Mouse (Mus musculus) c-Kit-positive CD71-positive TER-119-positive erythroid progenitor cells, embryonic 14.5 days (primary cell): Measurements from ENCODE around the gene Ugcg.

Source experiments
- DNase-seq: peaks from one replicate; pipeline ENCODE4 v3.0.0-alpha.2; 2013; ENCODE audit warnings: low spot score

The Ugcg gene

DNA sequence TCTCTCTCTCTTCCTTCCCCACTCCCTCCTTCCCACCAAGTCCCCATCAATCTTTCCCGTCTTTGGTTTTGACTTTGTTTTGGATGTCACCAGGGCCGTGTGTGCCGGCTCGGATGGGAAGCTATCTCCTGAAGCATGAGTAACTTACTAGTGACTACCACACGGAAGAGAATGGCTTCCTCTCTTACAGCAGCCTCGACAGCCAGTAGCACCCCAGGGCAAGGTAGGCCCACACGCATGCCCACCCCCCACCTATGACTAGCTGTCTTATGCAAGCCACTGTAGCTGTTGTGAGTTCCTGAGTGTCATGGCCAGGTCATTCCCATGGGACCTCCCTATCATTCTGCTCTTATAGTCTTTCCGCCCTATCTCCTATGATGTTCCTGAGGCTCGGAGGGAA lies 38.0 kb downstream of the Ugcg start:
- no peak for DNase-seq

DNA sequence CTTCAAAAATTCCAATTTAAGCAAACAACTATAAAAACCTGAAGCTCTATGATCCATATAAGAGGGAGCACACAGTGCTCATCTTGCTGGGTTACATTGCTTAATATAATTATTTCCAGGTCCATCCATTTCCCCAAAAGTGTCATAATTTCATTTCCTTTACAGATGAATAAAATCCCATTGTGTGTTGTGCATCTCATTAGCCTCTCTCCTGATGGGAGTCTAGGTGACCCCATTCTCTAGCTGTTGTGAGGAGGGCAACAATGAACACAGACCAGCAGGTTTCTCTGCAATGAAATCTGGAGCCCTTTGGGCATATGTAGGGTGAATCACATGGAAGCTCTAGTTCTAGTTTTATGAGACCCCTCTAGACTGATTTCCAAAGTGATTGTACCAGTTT lies 39.9 kb downstream of the Ugcg start:
- no peak for DNase-seq

DNA sequence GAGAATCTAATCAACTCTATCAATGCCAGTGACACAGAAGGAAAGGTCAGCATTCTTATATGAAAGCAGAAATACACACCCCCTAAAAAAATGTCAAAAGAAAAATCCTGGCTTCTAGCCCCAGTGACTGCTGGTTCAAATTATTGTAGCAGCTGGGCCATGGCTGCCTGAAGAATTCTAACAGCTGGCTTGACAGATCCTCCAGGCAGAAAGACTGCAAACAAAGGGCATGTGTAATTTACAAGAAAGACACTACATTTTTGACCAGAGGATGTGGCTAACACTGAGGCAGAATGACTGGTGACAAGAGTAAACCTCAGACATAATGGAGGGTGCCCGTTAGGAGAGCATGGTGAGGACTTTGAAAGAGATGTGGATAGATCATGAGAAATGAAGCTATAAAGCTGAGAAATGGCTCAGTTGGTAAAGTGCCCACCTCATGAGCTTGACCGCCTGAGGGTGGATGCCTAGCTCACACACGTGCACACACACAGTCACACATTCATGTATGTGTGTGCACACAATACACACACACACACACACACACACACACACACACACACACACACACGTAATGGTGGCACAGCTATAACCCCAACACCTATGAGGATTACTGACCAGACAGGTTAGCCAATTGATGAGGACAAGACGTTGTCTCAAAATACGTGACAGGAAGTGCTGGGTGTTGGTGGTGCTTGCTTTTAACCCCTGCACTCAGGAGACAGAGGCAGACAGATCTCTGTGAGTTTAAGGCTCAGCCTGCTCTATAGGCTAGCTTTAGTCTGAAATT lies 42.4 kb downstream of the Ugcg start:
- no peak for DNase-seq

DNA sequence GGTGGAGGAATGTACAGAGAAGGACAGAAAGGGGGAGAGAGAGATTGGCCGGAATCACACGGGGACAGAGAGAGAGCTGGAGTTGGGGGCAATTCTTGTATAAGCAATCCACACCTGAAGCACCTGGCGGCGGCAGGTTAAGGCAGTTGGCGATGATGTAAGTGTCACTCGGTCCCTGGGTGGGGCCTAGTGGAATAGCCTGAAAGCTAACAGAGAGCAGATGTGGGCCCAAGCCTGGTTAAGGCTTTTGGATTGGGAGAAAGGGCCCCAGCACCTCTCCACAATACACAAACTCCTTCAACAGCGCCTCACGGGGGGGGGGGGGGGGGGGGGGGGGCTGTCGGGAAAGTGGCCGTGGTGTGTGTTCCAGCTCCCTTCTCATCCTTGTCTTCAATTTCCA lies 45.0 kb downstream of the Ugcg start:
- peak; percentile 42 for DNase-seq

DNA sequence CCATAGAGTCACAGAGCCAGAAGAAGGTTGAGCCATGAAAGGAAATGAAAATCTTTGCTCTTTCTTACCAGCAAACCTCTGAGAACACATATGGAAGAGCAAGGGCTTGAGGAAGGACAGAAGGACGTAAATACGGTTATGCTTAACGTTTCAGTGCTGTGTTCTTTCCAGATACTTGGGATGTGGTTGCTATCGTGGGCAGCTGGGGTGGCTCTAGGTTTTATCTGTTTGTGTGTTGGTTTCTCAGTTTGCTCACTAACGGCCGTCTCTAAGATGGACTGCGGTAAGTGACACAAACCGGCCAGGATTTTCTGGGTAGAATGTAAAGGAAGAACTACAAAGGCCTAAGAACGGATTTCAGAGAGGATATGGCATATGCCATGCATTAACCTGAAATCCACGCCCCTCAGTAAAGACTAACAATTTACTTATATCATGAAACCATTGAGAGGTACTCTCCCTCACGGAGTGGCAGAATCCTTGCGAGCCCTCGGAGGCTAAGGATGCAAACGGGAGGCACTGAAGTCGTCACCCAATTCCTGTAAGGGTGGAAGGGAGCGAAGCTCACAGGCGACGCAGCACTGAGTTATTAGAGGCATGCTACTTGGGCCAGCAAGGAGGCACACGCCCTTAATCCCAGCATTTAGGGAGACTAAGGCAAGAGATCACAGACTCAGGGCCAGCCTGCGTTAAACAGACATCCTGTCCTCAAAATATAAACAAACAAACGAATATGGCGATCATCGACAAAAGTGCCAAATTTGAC lies 45.6 kb downstream of the Ugcg start:
- peak; percentile 62 for DNase-seq

DNA sequence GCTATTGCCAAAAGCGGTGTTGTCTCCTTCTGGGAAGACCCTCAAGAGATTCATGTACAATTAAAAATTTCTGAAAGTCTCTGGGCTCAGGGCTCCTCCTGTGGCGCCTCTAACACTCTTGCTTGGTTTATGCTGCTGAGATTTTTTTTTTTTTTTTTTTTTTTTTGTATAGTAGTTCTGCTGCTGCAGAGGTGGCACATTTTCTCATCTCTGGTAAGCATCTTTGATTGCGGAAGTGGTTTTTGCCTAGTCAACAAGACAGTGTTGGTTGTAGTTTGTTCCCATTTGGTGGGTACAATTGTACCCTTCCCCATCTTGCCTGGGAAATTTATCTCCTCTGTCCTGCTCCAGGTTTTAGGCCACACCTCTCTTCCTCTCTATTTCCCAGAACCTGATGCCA lies 47.3 kb downstream of the Ugcg start:
- DNase-seq: no peak

DNA sequence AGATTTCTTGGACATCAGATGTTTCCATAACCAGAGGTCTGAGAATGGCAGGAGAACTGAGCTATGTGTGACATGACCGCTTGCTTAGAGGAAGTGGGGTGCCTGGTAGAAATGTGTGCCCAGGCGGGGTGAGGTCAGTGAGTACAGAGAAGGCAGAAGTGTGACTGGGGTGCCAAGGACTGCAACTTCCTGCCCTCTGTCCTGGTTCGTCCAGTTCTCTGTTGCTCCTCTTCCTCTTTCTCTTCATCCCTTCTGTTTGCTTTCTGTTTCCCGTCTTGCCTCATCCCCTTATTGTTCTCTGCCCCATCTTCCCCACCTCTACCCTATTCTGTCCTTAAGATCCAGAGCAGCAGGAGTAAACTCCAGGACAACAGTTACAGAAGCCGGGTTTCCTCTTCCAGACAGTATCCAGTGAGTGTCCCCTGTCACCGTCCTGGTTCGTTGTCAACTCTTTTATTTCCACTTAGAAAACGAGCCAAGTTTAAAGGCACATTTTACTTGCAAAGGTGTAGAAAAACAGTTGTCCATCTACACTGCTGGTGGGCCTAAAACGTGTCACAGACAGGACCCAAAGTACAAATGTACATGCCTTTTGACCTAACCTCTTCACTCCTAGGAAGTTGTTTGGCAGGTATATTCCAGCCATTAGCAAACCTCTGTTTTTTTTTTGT lies 49.7 kb downstream of the Ugcg start:
- DNase-seq: no peak

DNA sequence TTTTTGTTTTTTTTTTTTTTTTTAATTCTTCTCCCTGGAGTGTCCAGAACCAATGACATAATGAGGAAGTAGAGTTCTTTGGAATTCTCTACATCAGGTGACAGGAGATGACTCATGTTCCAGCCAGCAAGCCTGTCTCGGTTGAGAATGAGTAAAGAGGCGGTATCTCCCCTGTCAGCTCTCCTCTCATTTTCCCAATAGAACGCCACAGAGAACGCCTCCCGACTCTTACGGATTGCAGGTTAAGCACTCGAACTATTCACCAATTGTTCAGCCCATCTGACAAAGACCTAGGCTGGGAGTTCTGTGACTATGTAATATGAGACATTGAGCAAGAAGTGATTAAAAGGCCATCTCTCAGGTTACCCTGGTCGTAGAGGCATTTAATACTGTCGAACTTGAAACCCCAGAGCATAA lies 50.3 kb downstream of the Ugcg start:
- DNase-seq: no peak

DNA sequence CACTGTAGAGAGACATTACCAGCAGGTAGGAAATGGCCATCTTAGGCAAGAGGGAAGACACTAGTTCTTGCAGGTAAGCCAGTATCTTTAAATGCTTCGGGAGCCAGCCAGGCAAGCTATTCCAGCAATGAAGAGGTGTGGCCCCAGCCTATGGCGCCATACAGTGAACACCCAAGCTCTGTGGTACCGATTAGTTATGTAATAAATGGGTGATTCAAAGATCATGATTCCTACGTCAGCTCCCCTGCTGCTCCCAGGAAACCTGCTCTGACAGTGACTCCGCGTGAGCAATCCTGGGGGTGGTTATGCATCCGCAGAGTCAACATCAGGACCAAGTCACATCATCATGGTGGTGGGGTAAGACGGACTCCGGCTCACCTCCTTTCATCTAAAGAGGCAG lies 51.1 kb downstream of the Ugcg start:
- DNase-seq: no peak

DNA sequence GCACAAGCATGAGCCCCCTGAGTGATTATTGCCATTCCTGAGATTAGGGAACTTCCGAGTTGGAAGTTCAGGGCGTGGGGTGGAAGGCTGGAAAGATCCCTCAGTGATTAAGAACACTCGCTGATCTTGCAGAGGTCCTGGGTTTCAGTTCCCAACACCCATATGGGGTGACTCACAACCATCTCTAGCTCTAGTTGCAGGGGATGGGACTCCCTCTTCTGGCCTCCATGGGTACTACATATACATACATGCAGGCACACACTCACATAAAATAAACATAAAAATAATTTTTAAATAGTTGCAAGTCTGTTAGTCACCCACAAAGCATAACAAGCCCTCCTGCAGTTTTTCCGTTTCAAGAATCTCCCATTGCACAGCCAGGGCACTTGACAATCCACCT lies 52.0 kb downstream of the Ugcg start:
- DNase-seq: no peak

DNA sequence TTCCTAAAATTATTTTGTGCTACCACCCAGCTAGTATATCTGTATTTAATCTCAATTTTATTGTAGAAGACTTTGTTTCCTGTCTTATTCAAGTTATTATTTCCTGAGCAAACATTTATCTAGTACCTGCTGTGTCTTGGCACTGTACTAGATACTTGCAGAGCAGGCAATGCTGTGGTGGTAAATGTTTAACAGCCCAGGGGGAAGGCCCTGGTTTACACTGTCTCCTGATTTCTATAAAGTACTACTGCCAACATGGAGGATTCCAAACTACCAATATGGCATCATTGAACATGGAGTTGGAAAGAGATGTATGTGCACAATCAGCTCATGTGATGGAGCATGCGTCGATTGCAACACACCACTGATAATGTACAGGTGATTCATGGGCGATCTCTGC lies 53.2 kb downstream of the Ugcg start:
- no peak for DNase-seq

DNA sequence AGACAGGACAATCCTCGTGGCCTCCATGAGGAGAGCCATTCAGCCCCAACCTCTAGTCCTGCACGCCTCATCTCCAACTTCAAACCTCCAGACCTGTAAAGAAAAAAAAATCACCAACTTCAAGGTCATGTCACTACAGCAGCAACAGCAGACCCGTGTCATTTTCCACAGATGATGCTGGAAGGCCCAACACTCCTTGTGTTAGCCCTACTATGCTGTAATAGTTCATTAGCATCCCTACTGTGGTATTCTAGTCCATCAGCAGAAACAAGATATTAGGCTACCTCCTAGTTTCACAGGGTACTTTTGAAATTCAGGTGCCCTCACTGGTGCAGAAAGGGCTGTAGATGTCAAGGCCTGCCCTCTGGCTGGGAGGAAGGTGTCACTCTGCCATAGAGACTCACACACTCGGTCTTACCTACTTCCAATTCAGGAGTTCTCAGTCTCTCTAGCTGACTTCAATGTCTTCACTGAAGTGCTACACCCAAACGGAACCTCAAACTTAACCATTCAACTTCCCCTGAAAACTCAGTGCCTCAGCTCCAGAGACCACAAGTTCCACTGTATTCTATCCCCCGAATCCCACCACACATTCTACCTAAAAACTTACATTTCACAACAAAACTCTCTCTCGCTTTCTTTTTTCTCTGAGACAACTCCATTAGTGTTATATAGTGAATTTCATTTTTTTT lies 54.9 kb downstream of the Ugcg start:
- DNase-seq: no peak

DNA sequence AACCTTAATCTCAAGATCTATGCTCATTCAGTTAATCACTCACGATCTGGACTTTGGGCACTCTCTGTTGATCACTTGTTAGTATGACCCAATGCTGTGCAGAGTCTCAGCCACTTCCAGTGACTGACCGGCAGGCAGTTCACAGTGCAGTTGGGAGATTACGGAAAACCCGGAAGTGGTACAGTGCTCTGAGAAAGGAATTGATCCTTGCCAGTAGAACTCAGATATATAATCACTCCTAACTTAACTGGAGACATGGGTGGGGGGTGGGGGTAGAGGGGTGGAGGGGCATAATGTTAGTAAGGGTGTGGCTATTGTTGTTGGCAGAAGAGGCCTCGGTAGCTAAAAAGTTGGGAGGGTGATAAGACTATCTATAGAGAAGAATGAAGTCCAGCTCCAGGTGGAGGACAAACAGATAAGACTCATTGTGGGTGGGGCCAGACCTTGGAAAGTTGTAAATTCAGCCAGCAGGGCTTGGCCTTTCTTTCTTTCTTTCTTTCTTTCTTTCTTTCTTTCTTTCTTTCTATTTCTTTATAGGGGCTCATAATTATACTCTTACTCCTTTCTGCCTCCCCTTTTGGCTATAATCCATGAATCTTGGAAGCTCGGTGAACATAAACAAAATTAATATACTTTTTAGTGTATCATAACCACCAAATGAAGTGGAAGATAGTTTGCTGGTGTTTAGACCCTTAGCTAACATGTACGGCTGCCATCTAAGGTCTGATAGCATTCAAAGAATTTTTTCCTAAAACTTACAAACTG lies 55.9 kb downstream of the Ugcg start:
- peak; percentile 71 for DNase-seq

DNA sequence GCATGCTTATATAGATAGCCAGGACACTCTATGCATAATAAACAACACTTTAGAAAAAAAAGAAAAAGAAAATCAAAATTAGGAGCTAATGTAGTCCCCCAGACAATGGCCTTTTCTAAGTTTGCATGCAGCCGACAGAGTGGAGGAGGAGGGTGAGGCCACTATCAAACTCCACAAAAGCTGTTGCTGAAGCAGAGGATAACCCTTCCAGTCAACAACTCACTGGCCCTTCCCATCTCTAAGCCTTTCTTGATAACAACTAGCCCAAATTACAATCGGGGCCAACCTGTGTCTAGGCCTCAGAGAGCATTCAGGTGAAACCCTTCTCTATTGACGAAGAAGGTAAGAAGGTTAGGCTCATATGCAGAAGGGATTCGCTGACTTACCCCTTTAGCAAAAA lies 56.7 kb downstream of the Ugcg start:
- peak; percentile 62 for DNase-seq

DNA sequence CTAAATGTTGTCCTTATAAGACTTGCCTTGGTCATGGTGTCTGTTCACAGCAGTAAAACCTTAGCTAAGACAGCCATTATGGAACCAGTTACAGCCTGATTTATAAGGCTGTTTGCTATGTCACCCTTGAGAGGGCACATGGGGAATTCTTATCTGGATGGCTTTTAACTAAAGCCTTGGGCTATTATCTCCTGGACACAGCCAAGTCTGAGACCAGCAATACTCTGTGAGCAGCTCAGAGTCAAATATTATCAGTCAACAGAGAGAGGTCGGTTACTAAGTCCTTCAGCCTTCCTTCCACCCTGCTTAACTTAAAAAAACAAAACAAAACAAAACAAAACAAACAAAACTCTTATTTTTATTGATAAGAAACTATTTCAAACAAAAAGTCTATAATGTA lies 58.5 kb downstream of the Ugcg start:
- peak; percentile 78 for DNase-seq

DNA sequence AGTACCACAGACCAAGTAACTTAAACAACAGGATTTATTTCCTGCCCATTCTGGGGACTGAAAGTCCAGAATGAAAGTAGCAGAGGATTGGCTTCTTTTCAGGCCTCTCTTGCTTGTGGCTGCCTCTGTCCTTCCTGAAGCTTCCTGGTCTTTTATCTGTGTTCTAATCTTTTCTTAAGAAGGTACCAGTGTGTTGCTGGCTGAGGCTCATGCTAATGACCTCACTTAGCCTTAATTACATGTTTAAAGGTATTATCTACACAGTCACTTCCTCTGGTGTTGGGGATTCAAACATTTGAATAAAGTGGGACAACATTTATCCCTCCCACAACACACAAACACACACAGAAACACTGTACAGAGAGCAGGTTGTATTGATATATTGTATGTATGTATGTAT lies 59.0 kb downstream of the Ugcg start:
- DNase-seq: peak; percentile 49

DNA sequence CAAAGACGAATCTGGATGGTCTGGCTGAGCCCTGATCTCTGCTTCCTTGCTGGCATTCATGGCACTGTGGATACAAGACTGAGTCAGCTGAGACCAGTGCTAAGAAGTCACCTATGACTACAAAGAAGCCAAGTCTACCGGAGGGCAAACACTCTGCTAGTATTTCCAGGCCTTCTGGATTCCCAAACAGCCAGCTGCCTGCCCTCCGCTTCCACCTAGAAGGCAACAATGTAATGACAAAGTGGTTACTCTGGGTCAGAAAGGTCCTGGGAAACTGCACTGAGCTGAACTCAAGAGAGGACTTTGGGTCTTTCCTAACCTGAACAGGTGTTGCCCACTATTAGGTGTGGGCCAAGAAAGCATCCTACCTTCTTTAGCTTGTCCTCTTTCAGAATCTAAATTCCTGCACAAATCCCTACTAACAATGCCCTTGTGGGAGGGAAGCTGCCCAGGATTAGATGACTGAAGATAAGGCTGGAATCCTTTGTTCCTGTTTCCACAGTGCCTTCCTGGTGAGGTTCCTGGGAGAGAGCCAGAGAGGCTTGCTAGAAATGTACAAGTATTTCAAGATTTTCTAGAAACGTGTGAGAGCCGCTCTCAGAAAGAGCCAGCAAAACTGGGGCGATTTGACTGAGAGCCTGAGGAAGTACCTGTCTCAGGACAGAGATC lies 63.5 kb downstream of the Ugcg start:
- no peak for DNase-seq

DNA sequence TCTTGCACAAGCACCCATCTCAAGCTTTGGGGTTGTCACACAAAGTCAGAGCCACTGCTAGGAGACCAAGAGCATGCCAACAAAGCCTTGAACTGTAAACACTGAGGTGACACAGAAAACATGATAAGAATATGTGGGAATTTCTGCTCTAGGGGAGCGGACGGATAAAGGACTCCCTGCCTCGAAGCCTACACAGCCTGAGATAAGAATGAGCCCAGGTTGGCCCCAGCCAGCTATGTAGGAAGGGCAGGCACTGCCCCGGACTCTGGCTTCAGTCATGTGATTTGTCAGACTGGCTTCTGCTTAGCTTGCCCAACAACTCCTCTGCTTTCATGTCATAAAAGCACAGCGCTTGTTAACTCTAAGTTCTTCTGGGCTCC lies 64.0 kb downstream of the Ugcg start:
- DNase-seq: no peak

DNA sequence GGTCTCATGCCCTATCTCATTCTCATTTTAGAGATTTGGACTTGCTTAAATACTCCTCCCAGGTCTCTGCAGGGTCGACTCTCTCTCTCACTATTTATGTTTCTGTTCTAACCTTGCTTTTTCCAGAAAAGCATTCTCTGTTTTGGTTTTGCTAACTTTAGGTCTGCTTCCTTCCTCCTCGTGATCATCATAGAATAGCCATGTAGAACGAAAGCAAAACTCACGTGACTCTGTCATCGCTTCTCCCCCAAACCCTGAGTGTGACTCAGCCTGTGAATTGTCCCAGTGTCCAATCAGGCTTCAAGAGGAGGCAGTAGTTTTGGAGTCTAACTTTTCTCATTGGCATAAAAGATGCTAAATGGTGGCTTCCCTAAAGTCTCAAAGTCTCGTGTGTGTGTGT lies 65.3 kb downstream of the Ugcg start:
- DNase-seq: no peak

DNA sequence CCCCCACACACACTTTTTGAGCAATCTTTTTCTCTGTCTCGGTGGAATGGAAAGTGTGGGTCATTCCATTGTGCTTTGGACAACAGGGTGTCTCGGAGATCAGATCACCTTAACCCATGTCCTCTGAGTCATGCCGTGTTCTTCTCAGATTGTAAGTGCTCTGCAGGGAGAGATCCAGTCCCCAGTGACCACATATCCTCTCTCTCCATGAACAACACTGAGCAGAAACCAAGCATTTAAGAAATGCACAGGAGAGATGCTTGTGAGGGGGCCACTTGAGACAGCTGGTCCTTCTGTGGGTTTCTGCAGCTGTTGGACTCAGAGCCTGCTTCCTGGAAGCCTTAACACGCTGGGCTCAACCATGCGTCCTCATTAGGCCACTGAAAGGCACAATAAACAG lies 66.9 kb downstream of the Ugcg start:
- no peak for DNase-seq

DNA sequence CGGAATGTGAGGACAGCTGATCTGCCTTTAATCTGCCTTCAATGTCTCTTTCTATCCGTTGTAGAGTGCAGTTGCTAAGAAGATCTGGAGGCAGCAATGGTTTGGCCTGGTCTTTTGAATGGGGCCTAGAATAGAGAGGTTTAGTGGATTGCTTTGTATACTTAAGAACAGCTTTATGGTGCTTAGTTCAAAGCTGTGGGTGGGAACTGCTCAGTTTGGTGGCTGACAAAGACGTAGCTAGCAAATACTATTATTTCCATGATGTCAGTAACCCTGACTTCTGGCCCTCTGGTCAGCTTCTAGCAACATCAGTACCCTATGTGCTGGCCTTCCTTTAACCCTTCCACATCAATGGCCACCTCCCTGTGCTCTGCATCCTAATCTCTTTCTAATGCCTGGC lies 68.8 kb downstream of the Ugcg start:
- no peak for DNase-seq
